Mouse (Mus musculus): ENCODE measurements around the gene Afg1l.

DNA sequence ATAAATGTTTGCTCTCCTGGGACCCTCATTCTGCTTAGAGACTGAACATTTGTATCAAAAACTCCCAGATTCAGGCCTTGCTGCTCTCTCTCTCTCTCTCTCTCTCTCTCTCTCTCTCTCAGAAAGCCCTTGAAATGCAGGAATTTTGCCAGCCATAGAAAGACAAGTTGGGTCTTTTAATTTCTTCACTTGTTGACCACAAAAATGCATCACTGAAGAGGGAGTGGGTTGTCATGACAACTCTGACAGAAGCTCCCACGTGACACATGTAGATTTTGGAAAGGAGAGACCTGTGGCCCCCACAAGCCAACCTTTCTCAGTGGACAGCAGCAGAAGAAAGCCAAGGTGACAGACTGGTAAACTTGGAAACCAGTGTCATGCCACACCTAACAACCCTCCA lies 190.7 kb downstream of the Afg1l start:
- TF ChIP-seq CTCF (IDR thresholded peaks at IDR 0.05) (no peak), EP300 (IDR thresholded peaks at IDR 0.05) (no peak)
